Mouse (Mus musculus): ENCODE results near the gene Ttc6. TPM values are rescaled to one million over a fixed set of nuclear protein-coding genes. Genes with fewer than 3 reads are reported as not detected.

Gene Ttc6
- polyA plus RNA-seq, 3 experiments from 2014 or later, result not detected

GRCm38 (mm10) chr12:57545371-57546241, 18.3 kb upstream of the Ttc6 start:
- ATAC-seq, result no peak

GRCm38 (mm10) chr12:57546415-57547201, 17.3 kb upstream of the Ttc6 start, which contains the start of gene Foxa1:
Gene Foxa1 (minus strand): TSS chr12:57546916.
- ATAC-seq, result peak; percentile 39

GRCm38 (mm10) chr12:57547890-57548289, 16.0 kb upstream of the Ttc6 start:
- no peak for ATAC-seq

DNA sequence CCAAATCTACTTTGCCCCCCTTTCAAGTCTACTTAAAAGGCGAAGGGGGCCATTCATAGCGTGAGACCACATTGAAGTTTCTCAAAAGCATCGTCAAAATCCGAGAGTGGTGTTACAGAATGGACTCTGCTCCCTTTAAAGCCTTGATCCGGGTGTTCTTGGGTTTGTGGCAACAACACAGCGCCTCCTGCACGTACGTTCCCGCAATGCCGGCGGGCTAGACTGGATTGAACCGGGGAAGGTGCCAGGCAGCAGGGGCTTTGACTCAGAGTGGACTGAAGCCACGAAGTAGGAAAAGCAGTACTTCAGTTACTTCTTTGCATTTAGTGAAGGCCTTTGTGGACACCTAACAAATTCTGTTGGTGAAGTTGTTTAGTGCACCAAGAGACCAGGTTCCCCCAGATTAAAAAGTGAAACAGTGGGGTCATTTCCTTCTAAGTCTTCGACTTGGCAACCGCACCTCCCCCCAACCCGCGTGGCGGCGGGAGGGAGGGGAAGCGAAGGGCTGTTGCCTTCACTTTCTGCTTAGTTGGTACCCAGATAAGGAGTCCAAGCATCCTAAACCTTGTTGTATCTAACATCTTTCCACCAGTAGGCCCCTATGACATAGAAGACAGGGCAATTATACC, 15.4 kb upstream of the Ttc6 start:
- peak; percentile 19 for ATAC-seq

DNA sequence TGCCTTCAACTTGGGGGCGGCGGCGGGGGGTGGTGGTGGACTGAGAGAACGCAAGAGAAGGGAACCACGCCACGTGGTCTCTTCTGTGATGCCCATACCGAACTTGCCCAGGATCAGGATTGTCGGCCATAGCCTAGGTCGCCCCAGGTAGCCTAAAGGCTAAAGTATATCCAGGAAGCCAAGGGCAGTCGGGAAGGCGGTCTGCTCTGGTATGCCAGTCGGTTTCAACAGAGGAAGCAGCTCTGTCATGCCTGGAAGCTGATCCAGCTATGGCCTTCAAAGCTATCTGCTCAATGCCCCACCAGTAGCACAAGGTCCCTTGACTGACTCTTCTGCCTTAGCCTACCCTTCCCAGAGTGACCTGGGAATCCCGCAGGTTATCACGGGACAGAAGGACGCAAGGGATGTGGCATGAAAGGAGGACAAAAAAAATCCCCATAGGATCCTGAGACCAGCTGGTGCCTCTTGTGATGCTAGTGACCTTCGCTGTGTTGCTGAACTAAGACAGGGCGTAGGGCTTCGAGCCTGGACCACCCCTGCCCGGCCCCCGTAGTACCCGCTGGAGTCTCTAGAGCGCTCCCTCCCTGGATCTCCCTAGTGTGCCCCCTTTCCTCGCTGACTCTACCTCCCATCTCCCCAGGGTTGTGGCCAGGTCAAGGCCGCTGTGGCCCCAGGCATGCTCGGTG, 14.8 kb upstream of the Ttc6 start:
- no peak for ATAC-seq

DNA sequence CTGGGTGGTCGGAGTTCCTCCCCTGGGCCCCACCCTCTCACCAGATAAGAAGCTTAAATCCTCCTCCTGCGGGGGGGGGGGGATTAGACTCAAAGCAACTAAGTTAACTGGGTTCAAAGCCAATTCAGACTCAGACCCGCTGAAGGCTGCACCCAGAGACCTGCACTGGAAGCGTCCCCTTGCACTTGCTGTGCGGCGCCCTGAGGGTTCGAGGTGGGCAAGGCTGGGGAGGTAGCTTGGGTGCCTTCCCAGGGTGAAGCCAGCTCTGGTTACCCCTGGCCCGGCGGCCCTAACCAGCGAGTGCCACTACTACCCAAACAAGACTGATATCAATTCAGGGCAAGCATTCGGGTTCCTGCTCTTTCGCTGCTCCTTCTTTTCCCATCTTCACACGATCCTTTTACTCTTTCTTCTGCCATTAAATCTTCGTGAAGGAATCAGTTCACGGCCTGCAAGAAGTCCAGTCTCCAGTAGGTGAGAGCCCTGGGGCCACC, 14.2 kb upstream of the Ttc6 start:
- no peak for ATAC-seq

DNA sequence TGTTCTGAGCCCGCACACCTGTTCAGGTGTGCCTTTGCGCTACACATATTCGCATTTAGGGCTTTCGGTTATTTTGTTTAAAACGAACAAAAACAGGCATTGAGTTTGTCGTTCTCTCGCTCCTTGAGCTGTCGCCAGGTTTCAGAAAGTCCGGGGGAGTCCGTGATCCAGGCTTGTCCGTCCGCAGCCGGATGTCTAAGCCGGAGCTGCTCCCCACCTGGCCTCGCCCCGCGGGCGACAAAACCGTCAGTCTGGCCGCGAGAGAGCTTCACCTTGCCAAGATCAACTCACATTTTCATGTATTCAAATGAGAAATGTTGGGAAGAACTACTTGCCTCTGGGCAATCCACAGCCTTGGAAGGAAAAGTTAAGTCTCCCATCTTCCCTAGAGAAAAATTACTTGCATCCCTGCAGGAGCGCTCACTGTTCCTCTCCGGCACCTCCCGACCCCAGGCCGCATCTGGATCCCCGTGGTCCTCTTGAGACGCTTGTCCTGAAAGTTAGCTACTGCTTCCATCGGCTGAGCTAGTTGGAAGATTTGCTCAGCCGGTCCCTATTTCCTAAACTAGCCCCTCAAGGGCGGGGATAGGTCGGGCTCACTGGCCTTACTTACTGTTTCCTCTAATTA, 13.6 kb upstream of the Ttc6 start:
- ATAC-seq, result no peak

DNA sequence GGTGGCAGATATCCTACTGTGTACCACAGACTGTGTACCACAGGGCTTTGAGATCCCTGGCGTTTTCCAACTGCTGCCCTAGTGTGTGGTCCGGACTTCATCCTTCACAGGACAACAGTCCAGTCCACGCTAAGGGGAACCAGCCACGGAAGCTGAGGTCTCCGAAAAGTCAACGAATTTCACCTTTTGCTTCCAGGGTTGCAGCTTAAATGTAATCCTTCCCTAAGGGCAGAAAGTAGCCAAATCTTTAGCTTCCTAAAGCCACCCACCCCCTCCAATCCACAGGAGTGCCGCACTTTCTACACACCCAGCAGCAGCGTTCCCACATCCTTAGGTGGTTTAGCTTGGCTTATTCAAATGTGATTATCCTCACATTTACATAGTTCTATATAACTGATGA, 13.0 kb upstream of the Ttc6 start:
- ATAC-seq, result no peak

DNA sequence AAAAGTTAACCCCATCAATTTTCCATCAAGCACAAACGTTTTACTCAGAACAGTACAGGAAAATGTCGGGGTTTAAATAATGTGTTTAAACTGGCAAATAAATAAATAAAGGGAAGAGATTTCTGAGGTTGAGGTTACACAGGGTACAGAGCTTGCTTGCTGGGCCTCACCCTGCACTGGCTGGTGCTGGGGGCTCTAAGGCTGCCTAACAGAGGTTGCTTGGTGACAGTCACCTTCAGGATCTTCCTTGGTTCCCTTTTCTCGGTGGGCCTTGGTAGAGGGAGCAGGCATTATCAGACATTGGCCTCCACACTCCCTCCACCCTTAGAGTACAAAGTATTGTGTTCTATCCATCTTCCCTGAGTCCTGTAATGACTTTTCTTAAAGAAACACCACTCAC, 11.6 kb upstream of the Ttc6 start:
- no peak for ATAC-seq

DNA sequence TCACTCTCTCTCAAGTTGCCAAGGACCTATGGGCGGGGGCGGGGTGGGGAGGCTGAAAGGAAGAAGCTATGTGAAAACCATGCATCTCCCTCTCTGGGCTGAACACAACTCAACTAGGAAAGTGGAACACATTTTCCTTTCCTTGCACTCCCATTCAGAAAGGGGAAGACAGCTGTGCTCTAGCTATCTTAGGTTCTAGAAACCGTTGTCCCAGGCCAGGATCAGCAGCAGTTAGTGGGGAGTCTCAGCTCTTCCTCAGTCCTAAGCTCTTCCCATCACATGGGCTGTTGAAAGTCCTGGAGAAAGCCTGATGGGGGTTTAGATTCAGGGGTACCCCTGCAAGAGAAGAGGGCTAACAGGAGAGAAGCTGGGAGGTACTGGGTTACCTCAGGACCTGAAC, 9.8 kb upstream of the Ttc6 start:
- ATAC-seq, result no peak

DNA sequence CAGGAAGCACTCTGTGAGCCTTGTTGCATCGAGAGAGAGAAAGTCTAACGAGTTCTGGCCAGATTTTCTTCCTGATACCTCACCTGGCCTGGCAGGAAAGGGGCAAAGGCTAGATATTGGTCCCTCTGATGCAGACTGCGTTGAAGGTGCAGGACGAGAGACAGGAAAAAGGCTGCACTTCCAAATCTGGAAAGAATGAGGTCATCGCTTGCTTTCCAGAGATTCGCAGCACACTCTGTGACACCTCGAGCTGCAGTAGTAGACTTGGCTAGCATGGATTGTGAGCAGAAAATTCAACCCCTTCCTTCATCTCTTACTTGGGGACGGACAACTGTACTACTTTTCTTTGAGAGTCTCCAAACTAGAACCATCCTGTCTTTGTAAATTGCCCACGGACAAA, 7.9 kb downstream of the Ttc6 start:
- ATAC-seq, result no peak

DNA sequence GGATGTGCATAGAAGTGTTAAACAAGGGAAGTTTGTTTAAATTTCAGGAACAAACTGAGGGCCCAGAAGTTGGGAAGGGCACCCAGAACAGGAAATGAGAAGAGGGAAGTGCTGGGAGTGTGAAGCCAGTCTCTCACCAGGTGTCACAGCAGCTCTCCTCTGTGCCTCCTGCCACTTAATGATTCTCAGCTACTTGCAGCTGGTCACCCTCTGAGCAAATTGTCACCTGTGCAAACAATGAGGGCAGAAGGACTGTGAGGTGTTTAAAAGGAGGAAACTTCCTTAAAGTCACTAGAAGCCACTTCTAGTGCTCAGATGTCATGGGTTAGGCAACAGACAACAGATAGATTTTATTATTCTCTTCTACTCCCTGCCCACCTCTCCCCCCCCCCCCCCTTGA, 8.5 kb downstream of the Ttc6 start:
- ATAC-seq, result no peak

DNA sequence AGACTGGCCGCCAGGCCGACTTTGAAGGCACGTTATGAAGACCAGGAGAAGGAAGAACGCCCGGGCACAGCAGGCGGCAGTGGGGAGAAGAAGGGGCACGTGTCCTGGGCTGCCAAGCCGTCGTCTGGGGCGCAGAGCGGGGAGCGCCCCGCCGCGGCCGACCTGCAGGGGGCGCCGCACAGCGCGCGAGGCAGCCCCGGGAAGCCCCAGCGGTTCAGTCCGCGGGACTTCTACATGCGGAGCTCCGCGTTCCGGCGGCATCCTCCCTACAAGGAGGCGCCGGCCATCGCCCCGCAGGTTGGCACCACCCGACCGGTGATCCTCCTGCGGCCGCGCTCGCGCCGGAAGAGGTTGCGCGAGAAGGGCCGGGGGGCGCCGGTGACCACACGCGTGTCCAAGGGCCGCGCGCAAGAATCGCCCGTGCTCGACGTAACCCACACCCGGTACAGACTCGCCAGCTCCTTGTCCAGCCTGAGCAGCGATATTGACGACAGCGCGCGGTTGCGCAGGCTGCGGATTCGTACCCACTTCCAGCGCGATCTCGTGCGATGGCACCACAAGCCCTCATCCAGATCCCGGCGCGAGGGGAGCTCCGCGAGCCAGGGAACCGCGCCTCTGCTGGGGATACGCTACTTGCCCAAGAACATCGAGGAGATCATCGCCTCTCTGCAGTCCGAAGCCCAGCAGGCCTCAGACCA, 12.2 kb downstream of the Ttc6 start:
- no peak for ATAC-seq

GRCm38 (mm10) chr12:57607624-57608023, 43.7 kb downstream of the Ttc6 start:
- no peak for ATAC-seq

- ATAC-seq, result no peak
Measured at GRCm38 (mm10) chr12:57615137-57615536, 51.2 kb downstream of the Ttc6 start.

DNA sequence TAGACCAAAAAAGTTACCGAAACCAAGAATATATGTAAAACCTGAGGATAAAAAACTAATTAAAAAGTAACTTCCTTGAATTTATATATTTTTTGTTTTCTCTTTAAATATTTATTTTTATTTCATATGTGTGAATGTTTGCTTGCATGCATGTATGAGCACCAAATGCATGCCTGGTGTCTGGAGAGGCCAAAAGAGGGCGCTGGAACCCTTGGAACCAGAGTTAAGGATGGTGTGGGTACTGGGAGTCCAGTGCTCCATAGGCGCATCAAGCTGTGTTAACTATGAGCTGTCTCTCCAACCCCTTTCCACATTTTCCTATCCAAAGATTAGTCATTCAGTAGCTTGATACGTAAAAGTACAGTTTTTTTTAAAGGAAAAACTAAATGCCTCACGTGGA, 58.1 kb downstream of the Ttc6 start:
- no peak for ATAC-seq

DNA sequence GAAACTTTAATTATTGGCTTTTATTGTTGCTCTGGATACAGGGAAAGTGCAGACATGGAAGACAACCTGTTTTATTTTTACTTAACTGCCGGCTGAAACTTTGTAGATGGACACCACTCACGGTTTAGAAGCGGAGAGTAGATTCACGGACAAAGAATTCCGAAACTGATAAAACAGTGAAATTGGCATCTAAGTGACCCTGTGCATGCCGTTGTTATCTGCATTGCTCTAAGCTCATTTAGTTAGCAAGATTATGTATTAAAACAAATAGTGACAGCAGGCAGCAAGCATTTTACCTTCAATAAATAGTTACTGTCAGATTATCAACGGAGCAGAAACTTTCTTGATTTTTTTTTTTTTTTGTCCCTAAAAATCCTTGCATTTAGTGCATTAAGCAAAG, 59.4 kb downstream of the Ttc6 start:
- no peak for ATAC-seq

DNA sequence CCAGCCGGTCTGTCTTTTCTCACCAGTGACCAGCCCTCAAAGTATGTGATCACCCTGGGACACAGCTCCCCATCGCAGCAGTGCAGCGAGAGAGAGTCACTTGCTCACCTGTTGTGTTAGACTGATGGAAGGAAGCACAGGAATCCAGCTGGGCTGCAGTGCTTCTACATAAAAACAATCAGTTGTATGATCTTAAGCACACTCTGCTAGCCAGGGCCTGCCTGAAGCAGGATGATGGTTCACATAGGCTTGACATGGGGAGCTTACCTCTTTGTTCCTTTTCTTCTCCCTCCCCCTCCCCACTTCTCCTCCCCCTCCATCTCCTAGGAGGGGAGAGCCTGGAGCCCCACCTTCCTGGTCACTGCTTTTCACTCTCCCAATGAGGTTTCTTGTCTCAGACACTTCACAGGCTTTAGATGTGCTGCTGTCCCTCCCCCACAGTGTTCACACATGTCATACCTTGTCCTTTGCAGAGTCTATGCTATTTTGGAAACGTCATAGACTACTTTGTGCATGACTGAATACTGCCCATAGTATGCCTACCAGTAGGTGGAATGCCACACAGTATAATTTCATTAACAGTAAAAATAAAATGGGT, 60.2 kb downstream of the Ttc6 start:
- no peak for ATAC-seq

DNA sequence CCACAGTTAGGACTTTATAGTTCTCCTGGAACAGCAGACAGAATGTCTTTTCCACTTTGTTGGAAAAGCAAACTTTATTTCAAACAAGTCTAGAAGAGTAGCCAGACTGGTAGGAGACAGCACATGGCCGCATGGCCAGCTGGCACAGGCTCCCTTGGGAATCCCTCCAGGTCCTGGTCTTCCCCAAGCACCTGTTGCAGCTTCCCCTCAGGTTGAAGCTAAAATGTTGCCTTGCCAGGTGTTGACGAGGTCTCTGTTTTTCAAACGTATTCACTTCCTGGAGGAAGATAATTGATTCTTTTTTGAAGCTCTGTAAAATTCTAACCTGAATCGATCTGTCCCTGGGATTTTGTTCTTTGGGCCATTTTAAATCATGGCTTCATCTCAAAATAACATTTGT, 86.1 kb downstream of the Ttc6 start:
- ATAC-seq, result no peak

DNA sequence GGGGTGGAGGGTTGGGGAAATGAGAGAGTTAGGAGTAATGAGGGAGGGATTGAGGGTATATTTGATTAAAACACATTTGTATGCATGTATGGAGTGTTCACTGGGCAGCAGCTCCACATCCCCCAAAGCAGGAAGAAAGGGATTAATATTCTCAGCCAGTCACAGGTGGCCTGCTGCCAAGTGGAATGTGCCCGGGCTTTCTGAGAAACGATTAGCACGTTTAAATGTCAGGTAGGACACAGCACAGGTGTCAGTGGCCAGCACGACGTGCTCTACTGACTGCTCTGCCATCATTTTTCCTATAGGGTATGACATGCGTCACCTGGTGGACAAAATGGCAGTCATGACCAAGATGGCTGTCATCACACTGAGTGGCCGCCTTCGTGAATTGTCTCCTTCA, 86.8 kb downstream of the Ttc6 start:
- ATAC-seq, result no peak

Measured in inflammation-experienced regulatory T-cells, adult 6 months (primary cell).